Mouse (Mus musculus) stomach, postnatal 0 days (tissue): Measurements from ENCODE around the gene Vmn1r32. TPM values are rescaled to one million over a fixed set of nuclear protein-coding genes. Genes with fewer than 3 reads are reported as not detected.

Experiments
- ATAC-seq: fragments of 200-750 bp; cut with Nextera tagmentation; 2 replicates; pipeline ENCODE4 v1.8.0; 2017; ENCODE audit not compliant: low FRiP score, low TSS enrichment
- DNase-seq: peaks from one replicate; pipeline ENCODE4 v3.0.0-alpha.2; 2016; ENCODE audit warnings: low spot score
- H3K27ac ChIP-seq: fragments of 300-500 bp; sonication (generic); replicated peaks from 2 replicates; pipeline ENCODE4 v1.5.1; 2014; ENCODE audit warnings: mild to moderate bottlenecking, control low read depth
- H3K27me3 ChIP-seq: fragments of 300-500 bp; sonication (generic); 2 replicates; pipeline ENCODE4 v1.6.1; 2014; ENCODE audit warnings: low read length; ENCODE audit not compliant: control insufficient read depth, insufficient read depth
- H3K36me3 ChIP-seq: fragments of 300-500 bp; sonication (generic); 2 replicates; pipeline ENCODE4 v1.6.1; 2014; ENCODE audit warnings: low read length, mixed read lengths; ENCODE audit not compliant: control insufficient read depth, insufficient read depth
- H3K4me1 ChIP-seq: fragments of 300-500 bp; sonication (generic); replicated peaks from 2 replicates; pipeline ENCODE4 v1.6.1; 2014; ENCODE audit warnings: antibody characterized with exemption; ENCODE audit not compliant: control insufficient read depth, insufficient read depth
- H3K4me2 ChIP-seq: fragments of 300-500 bp; sonication (generic); replicated peaks from 2 replicates; pipeline ENCODE4 v1.6.1; 2014; ENCODE audit warnings: low read depth, mild to moderate bottlenecking, control low read depth, moderate library complexity
- H3K4me3 ChIP-seq: fragments of 300-500 bp; sonication (generic); 2 replicates; pipeline ENCODE4 v1.5.1; 2014; ENCODE audit warnings: low read depth, low read length, control low read depth
- H3K9ac ChIP-seq: fragments of 300-500 bp; sonication (generic); 2 replicates; pipeline ENCODE4 v1.6.1; 2014; ENCODE audit warnings: mild to moderate bottlenecking, low read length, control low read depth, mixed read lengths
- H3K9me3 ChIP-seq: fragments of 300-500 bp; sonication (generic); 2 replicates; pipeline ENCODE4 v1.6.1; 2016; ENCODE audit warnings: low read length; ENCODE audit not compliant: control insufficient read depth
- CTCF ChIP-seq: IDR thresholded peaks from 2 replicates; pipeline ENCODE4 v1.5.1; 2016; ENCODE audit warnings: antibody characterized with exemption, low read depth, mild to moderate bottlenecking, moderate library complexity
- EP300 ChIP-seq: optimal IDR thresholded peaks from 2 replicates; pipeline ENCODE3; 2016; ENCODE audit warnings: antibody characterized with exemption
- WGBS: fragments of 180-500 bp; shearing (Covaris S2); extraction: QIAGEN DNeasy Blood & Tissue Kit; methylation state at CpG from one replicate; pipeline ENCODE4 v1.1.7; 2014; 5-methylcytosine and 5-hydroxymethylcytosine counted together
- polyA plus RNA-seq: library from polyadenylated mRNA; unstranded; fragments of >200 nt; fragmentation: Nextera tagmentation; extraction: Ambion mirVana; gene quantifications from 2 replicates; pipeline ENCODE4 v1.2.1, GENCODE M21; 2015

Gene Vmn1r32
- not detected in 2 replicates for polyA plus RNA-seq

- WGBS, result 77% methylated on average over 1 of the region's 1 CpGs
- DNase-seq, result no peak
- H3K4me1 ChIP-seq, result no peaks in the 10 kb centered on the region
- no peak within 1 kb of the TSS for H3K4me3 ChIP-seq
- TF ChIP-seq EP300 (no peak), CTCF (no peak)
- H3K36me3 ChIP-seq, result no peaks in the 10 kb centered on the region
- H3K27ac ChIP-seq, result no peak within 1 kb of the TSS
- H3K27me3 ChIP-seq, result no peaks in the 10 kb centered on the region
- no peak within 1 kb of the TSS for H3K4me2 ChIP-seq
- no peak for ATAC-seq
- H3K9ac ChIP-seq, result no peak within 1 kb of the TSS
- no peaks in the 10 kb centered on the region for H3K9me3 ChIP-seq
Observed at GRCm38 (mm10) chr6:66559996-66560395, at the start of gene Vmn1r32. Gene Vmn1r32 (minus strand): TSS chr6:66560096.

- no peaks in the 10 kb centered on the region for H3K27me3 ChIP-seq
Observed at GRCm38 (mm10) chr6:66595804-66596203, 35.9 kb upstream of the Vmn1r32 start.

GRCm38 (mm10) chr6:66535966-66536365 is 23.9 kb downstream of the Vmn1r32 start:
- peak overlapping the region; percentile 82 for H3K4me2 ChIP-seq
- no peaks in the 10 kb centered on the region for H3K27me3 ChIP-seq
- peak overlapping the region; percentile 78 for H3K4me3 ChIP-seq
- H3K9me3 ChIP-seq, result no peaks in the 10 kb centered on the region
- H3K9ac ChIP-seq, result peak overlapping the region; percentile 75
- DNase-seq (no peak), ATAC-seq (no peak)
- no peaks in the 10 kb centered on the region for H3K36me3 ChIP-seq
- TF ChIP-seq CTCF (no peak), EP300 (no peak)
- H3K27ac ChIP-seq, result peak overlapping the region; percentile 79
- 12% methylated on average over 7 of the region's 7 CpGs for WGBS
- no peaks in the 10 kb centered on the region for H3K4me1 ChIP-seq

More at GRCm38 (mm10) chr6:66595804-66596203, 35.9 kb upstream of the Vmn1r32 start:
- DNase-seq (no peak), ATAC-seq (no peak)
- TF ChIP-seq CTCF (no peak), EP300 (no peak)
- no peak overlapping the region for H3K4me3 ChIP-seq
- H3K27ac ChIP-seq, result no peak overlapping the region
- H3K4me2 ChIP-seq, result no peak overlapping the region
- H3K36me3 ChIP-seq, result no peaks in the 10 kb centered on the region
- H3K9me3 ChIP-seq, result no peaks in the 10 kb centered on the region
- no peaks in the 10 kb centered on the region for H3K4me1 ChIP-seq
- no peak overlapping the region for H3K9ac ChIP-seq

GRCm38 (mm10) chr6:66535028-66535862 is 24.7 kb downstream of the Vmn1r32 start, which contains the start of gene Mad2l1:
Gene Mad2l1 (plus strand): TSS chr6:66535390.
- Histone ChIP-seq H3K9me3 (no peaks in the 10 kb centered on the region), H3K27me3 (no peaks in the 10 kb centered on the region), H3K9ac (peak within 1 kb of the TSS; percentile 75), H3K4me3 (peak within 1 kb of the TSS; percentile 78), H3K4me1 (no peaks in the 10 kb centered on the region), H3K27ac (peak within 1 kb of the TSS; percentile 79), H3K4me2 (peak within 1 kb of the TSS; percentile 82), H3K36me3 (no peaks in the 10 kb centered on the region)
- WGBS, result under 1% methylated on average over 57 of the region's 57 CpGs
- DNase-seq (peak; percentile 98), ATAC-seq (peak; percentile 100)
- TF ChIP-seq EP300, result peak; percentile 8
- TF ChIP-seq CTCF, result peak; percentile 44; the same call in 1 of the 2 replicates

GRCm38 (mm10) chr6:66534366-66534941 is 25.4 kb downstream of the Vmn1r32 start:
- 64% methylated on average over 5 of the region's 5 CpGs for WGBS
- TF ChIP-seq EP300 (no peak), CTCF (no peak)
- no peaks in the 10 kb centered on the region for H3K4me1 ChIP-seq
- H3K9ac ChIP-seq, result no peak overlapping the region
- no peaks in the 10 kb centered on the region for H3K27me3 ChIP-seq
- no peaks in the 10 kb centered on the region for H3K36me3 ChIP-seq
- peak overlapping the region; percentile 79 for H3K27ac ChIP-seq
- peak overlapping the region; percentile 78 for H3K4me3 ChIP-seq
- no peaks in the 10 kb centered on the region for H3K9me3 ChIP-seq
- H3K4me2 ChIP-seq, result peak overlapping the region; percentile 60
- ATAC-seq (no peak), DNase-seq (no peak)

GRCm38 (mm10) chr6:66533241-66533640 is 26.7 kb downstream of the Vmn1r32 start:
- Histone ChIP-seq H3K9ac (no peak overlapping the region), H3K9me3 (no peaks in the 10 kb centered on the region), H3K27me3 (no peaks in the 10 kb centered on the region), H3K36me3 (no peaks in the 10 kb centered on the region), H3K4me3 (no peak overlapping the region), H3K4me2 (no peak overlapping the region), H3K4me1 (no peaks in the 10 kb centered on the region), H3K27ac (no peak overlapping the region)
- TF ChIP-seq CTCF (peak; percentile 83), EP300 (no peak)
- DNase-seq (no peak), ATAC-seq (no peak)
- WGBS, result 18% methylated on average over 3 of the region's 3 CpGs
